Mouse (Mus musculus) cerebellum, postnatal 25 days (tissue): ENCODE data around the gene Ctsz.

Experiments used
- DNase-seq, 2 experiments: peaks; one replicate each; pipeline ENCODE4 v3.0.0; 2021; ENCODE audit warnings: mixed read lengths in 2 of 2

Ctsz gene

DNA sequence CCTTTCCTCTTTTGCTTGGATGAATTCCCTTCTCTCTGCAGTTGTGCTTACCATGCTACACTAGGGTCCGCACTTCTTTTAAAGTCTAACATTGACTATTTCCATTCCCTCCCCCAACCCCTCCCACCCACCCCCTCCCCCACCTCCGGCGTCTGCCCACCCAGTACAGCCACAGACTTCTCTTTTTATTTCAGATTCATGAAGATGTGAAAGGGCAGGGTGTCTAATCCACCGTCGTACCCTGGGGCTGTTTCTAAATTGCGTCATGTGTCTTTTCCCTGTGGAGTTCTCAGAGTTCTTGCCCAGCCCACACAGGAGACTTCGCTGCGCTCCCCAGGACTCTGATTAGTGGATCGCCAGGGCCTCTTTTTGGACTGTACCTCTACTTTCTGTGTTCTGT, 46.3 kb downstream of the Ctsz start:
- no peak for DNase-seq

DNA sequence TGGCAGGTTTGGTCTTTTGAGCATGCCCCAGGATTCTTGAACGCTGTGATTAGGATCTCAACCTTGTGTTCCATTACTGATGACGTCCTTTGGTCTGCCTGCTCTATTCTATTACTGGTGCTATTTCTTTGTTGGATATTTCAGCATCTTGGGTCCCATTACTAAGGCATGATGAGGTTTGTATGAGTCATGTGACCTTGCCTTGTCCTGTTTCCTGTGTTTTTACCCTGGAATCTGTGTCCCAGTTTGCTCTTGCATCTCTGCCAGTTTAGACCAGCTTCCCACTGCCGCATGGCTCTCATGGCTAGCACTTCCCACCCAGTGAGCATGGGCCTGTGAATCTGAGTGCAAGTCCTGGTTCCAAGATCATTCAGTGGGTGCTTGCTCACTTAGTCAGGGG, 46.9 kb downstream of the Ctsz start:
- no peak for DNase-seq

DNA sequence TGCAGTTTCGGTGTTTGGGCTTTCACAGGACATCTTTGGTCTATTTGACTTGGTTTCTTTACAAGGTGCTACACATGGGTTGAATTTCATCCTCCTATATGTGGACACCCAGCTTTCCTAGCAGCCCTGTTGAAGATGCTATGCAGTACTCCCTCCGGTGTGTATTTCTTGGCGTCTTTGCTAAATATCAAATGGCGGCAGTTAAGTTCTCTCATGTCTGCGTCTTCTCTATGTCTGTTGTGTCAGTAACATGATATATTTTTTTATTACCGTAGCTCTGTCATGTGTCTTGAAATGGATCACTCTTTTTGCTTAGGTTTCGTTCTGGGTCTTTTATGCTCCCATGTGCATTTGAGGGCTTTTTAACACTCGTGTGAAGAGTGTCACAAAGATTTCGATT, 57.8 kb downstream of the Ctsz start:
- no peak for DNase-seq
